Mouse (Mus musculus) midbrain, embryonic 10.5 days (tissue): ENCODE measurements at regions not wholly inside any gene's neighbourhood (a gene's known extent, or its start where the extent isn't known, plus 50 kb on each side); places are given as distances from the start of the nearest gene placed in this dataset.

Source experiments
- DNase-seq: peaks from one replicate; pipeline ENCODE4 v3.0.0-alpha.2; 2017; ENCODE audit warnings: low spot score
- H3K27ac ChIP-seq: fragments of 300-500 bp; sonication (generic); replicated peaks from 2 replicates; pipeline ENCODE4 v1.5.1; 2016; ENCODE audit warnings: mild to moderate bottlenecking
- H3K27me3 ChIP-seq: fragments of 300-500 bp; sonication (generic); 2 replicates; pipeline ENCODE4 v1.6.1; 2016; ENCODE audit warnings: low read depth, mild to moderate bottlenecking; ENCODE audit not compliant: poor library complexity, severe bottlenecking
- H3K36me3 ChIP-seq: fragments of 300-500 bp; sonication (generic); 2 replicates; pipeline ENCODE4 v1.6.1; 2016; ENCODE audit warnings: mild to moderate bottlenecking, moderate library complexity
- H3K4me1 ChIP-seq: fragments of 300-500 bp; sonication (generic); 2 replicates; pipeline ENCODE4 v1.6.1; 2016
- H3K4me3 ChIP-seq: fragments of 300-500 bp; sonication (generic); 2 replicates; pipeline ENCODE4 v1.5.1; 2016; ENCODE audit warnings: mild to moderate bottlenecking, moderate library complexity
- H3K9me3 ChIP-seq: fragments of 300-500 bp; sonication (generic); replicated peaks from 2 replicates; pipeline ENCODE4 v1.6.1; 2016; ENCODE audit warnings: mild to moderate bottlenecking
- WGBS: fragments of 180-500 bp; shearing (Covaris S2); methylation state at CpG from one replicate; pipeline ENCODE4 v1.1.7; 2016; 5-methylcytosine and 5-hydroxymethylcytosine counted together

- no peak for DNase-seq
- 94% methylated on average over 2 of the region's 2 CpGs for WGBS
- H3K27me3 ChIP-seq, result no peaks in the 10 kb centered on the region
- no peaks in the 10 kb centered on the region for H3K4me1 ChIP-seq
- no peaks in the 10 kb centered on the region for H3K36me3 ChIP-seq
- H3K4me3 ChIP-seq, result no peak overlapping the region
- H3K27ac ChIP-seq, result no peak overlapping the region
- H3K9me3 ChIP-seq, result no peaks in the 10 kb centered on the region
Measured at GRCm38 (mm10) chr15:52783940-52784339, 1100.8 kb upstream of the Gm7489 start.

- Histone ChIP-seq H3K9me3 (no peaks in the 10 kb centered on the region), H3K4me3 (no peak overlapping the region), H3K27me3 (no peaks in the 10 kb centered on the region), H3K4me1 (no peaks in the 10 kb centered on the region), H3K27ac (no peak overlapping the region), H3K36me3 (no peaks in the 10 kb centered on the region)
- DNase-seq, result no peak
- WGBS, result 88% methylated on average over 3 of the region's 3 CpGs
Measured at GRCm38 (mm10) chr15:52785196-52785595, 1099.5 kb upstream of the Gm7489 start.

- Histone ChIP-seq H3K9me3 (no peaks in the 10 kb centered on the region), H3K4me1 (no peaks in the 10 kb centered on the region), H3K27me3 (no peaks in the 10 kb centered on the region), H3K4me3 (no peak overlapping the region), H3K27ac (no peak overlapping the region), H3K36me3 (no peaks in the 10 kb centered on the region)
- WGBS, result 91% methylated on average over 8 of the region's 8 CpGs
- no peak for DNase-seq
Measured at GRCm38 (mm10) chr15:52785976-52786375, 1098.7 kb upstream of the Gm7489 start.

GRCm38 (mm10) chr15:52805479-52806199 is 1079.1 kb upstream of the Gm7489 start:
- WGBS, result 84% methylated on average over 4 of the region's 4 CpGs

GRCm38 (mm10) chr15:52808622-52809021 is 1076.1 kb upstream of the Gm7489 start:
- no peak overlapping the region for H3K27ac ChIP-seq
- no peak for DNase-seq
- no peaks in the 10 kb centered on the region for H3K9me3 ChIP-seq
- no peaks in the 10 kb centered on the region for H3K36me3 ChIP-seq
- H3K4me3 ChIP-seq, result no peak overlapping the region
- no peaks in the 10 kb centered on the region for H3K27me3 ChIP-seq
- H3K4me1 ChIP-seq, result no peaks in the 10 kb centered on the region
- 91% methylated on average over 3 of the region's 3 CpGs for whole genome bisulfite sequencing

More at GRCm38 (mm10) chr15:52805479-52806199, 1079.1 kb upstream of the Gm7489 start:
- H3K4me3 ChIP-seq, result no peak overlapping the region
- no peaks in the 10 kb centered on the region for H3K4me1 ChIP-seq
- H3K27me3 ChIP-seq, result no peaks in the 10 kb centered on the region
- H3K36me3 ChIP-seq, result no peaks in the 10 kb centered on the region
- DNase-seq, result no peak
- H3K27ac ChIP-seq, result no peak overlapping the region
- no peaks in the 10 kb centered on the region for H3K9me3 ChIP-seq

GRCm38 (mm10) chr15:52820796-52821195 is 1063.9 kb upstream of the Gm7489 start:
- no peak overlapping the region for H3K4me3 ChIP-seq
- DNase-seq, result no peak
- no peaks in the 10 kb centered on the region for H3K27me3 ChIP-seq
- H3K4me1 ChIP-seq, result no peaks in the 10 kb centered on the region
- H3K9me3 ChIP-seq, result no peaks in the 10 kb centered on the region
- 93% methylated on average over 6 of the region's 6 CpGs for WGBS
- H3K36me3 ChIP-seq, result no peaks in the 10 kb centered on the region
- no peak overlapping the region for H3K27ac ChIP-seq

- Histone ChIP-seq H3K4me1 (no peaks in the 10 kb centered on the region), H3K27ac (no peak overlapping the region), H3K4me3 (no peak overlapping the region), H3K27me3 (no peaks in the 10 kb centered on the region), H3K9me3 (no peaks in the 10 kb centered on the region), H3K36me3 (no peaks in the 10 kb centered on the region)
- DNase-seq, result no peak
- WGBS, result 79% methylated on average over 2 of the region's 2 CpGs
Measured at GRCm38 (mm10) chr15:52836896-52837295, 1047.8 kb upstream of the Gm7489 start.

GRCm38 (mm10) chr15:52848132-52848531 is 1036.6 kb upstream of the Gm7489 start:
- H3K4me1 ChIP-seq, result no peaks in the 10 kb centered on the region
- no peak overlapping the region for H3K27ac ChIP-seq
- H3K4me3 ChIP-seq, result no peak overlapping the region
- H3K9me3 ChIP-seq, result no peaks in the 10 kb centered on the region
- H3K27me3 ChIP-seq, result no peaks in the 10 kb centered on the region
- H3K36me3 ChIP-seq, result no peaks in the 10 kb centered on the region
- no peak for DNase-seq

- H3K4me3 ChIP-seq, result no peak overlapping the region
- no peaks in the 10 kb centered on the region for H3K4me1 ChIP-seq
- H3K9me3 ChIP-seq, result no peaks in the 10 kb centered on the region
- 84% methylated on average over 4 of the region's 4 CpGs for WGBS
- no peak overlapping the region for H3K27ac ChIP-seq
- H3K27me3 ChIP-seq, result no peaks in the 10 kb centered on the region
- H3K36me3 ChIP-seq, result no peaks in the 10 kb centered on the region
- no peak for DNase-seq
Measured at GRCm38 (mm10) chr15:52858682-52859081, 1026.0 kb upstream of the Gm7489 start.

- WGBS, result 86% methylated on average over 4 of the region's 4 CpGs
Measured at GRCm38 (mm10) chr15:52863494-52863893, 1021.2 kb upstream of the Gm7489 start.

GRCm38 (mm10) chr15:52892244-52892950 is 992.3 kb upstream of the Gm7489 start:
- Histone ChIP-seq H3K4me3 (no peak overlapping the region), H3K27ac (no peak overlapping the region), H3K27me3 (no peaks in the 10 kb centered on the region), H3K4me1 (no peaks in the 10 kb centered on the region), H3K36me3 (no peaks in the 10 kb centered on the region), H3K9me3 (no peaks in the 10 kb centered on the region; the same call in 1 of the 2 replicates)
- WGBS, result 83% methylated on average over 9 of the region's 9 CpGs
- no peak for DNase-seq

More at GRCm38 (mm10) chr15:52863494-52863893, 1021.2 kb upstream of the Gm7489 start:
- Histone ChIP-seq H3K4me3 (no peak overlapping the region), H3K9me3 (no peaks in the 10 kb centered on the region), H3K36me3 (no peaks in the 10 kb centered on the region), H3K27me3 (no peaks in the 10 kb centered on the region), H3K27ac (no peak overlapping the region), H3K4me1 (no peaks in the 10 kb centered on the region)
- no peak for DNase-seq

- no peak overlapping the region for H3K27ac ChIP-seq
- H3K27me3 ChIP-seq, result no peaks in the 10 kb centered on the region
- 83% methylated on average over 1 of the region's 1 CpGs for WGBS
- no peaks in the 10 kb centered on the region for H3K36me3 ChIP-seq
- no peak overlapping the region for H3K4me3 ChIP-seq
- H3K9me3 ChIP-seq, result no peaks in the 10 kb centered on the region
- no peaks in the 10 kb centered on the region for H3K4me1 ChIP-seq
- DNase-seq, result no peak
Measured at GRCm38 (mm10) chr15:52898107-52898506, 986.6 kb upstream of the Gm7489 start.

- no peaks in the 10 kb centered on the region for H3K9me3 ChIP-seq
- no peak overlapping the region for H3K27ac ChIP-seq
- H3K4me3 ChIP-seq, result no peak overlapping the region
- no peaks in the 10 kb centered on the region for H3K27me3 ChIP-seq
- WGBS, result 81% methylated on average over 4 of the region's 4 CpGs
- no peak for DNase-seq
- H3K4me1 ChIP-seq, result no peaks in the 10 kb centered on the region
- no peaks in the 10 kb centered on the region for H3K36me3 ChIP-seq
Measured at GRCm38 (mm10) chr15:52899403-52899802, 985.3 kb upstream of the Gm7489 start.
